Mouse (Mus musculus): ENCODE data around the gene Tmem186. TPM values are rescaled to one million over a fixed set of nuclear protein-coding genes. Genes with fewer than 3 reads are reported as not detected.
A peak's percentile ranks its signal among the peaks of the same experiment; 100 is the strongest.

Gene Tmem186
- total and polyA plus RNA-seq, 2 experiments: 6.5 to 8.7 TPM

DNA sequence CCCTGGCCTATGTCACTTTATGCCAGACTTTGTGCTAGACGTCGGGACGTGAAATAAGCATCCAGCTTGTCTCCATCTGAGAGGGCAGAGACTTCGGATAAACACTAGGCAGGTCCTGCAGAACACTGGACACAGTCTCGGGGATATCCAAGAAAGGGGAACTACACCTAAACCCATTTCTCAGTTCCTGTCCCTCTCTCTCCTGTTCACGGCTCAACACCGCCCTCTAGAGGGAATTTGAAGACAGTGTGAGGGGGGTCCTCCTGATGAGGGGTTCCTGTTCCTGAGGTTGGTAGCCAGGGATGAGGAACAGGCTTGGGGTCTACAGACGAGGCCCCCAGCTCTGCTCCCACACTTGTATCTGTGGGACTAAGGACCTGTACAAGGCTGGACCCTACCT is 36.7 kb upstream of the Tmem186 start:
- no peak overlapping the region for H3K27ac ChIP-seq (replicated peaks; ENCODE audit: insufficient read depth, low read depth, low read length)
- TF ChIP-seq CTCF (IDR thresholded peaks at IDR 0.05; ENCODE audit: low read depth, low read length): peak; percentile 73
- no peak for TF ChIP-seq POLR2A (IDR thresholded peaks at IDR 0.05; ENCODE audit: extremely low read depth, insufficient read depth, low read length)
- H3K9ac ChIP-seq (ENCODE audit: low read depth, low read length): peak overlapping the region; percentile 35; the same call in 1 of the 2 replicates
- H3K4me1 ChIP-seq (ENCODE audit: control insufficient read depth, insufficient read depth, low read length): peaks cover 30% of the 10 kb centered on the region
- H3K36me3 ChIP-seq (ENCODE audit: control insufficient read depth, insufficient read depth, low read length): no peaks in the 10 kb centered on the region
- 6% methylated on average over 8 of the region's 8 CpGs for WGBS
- H3K79me2 ChIP-seq (ENCODE audit: control insufficient read depth, insufficient read depth, low read length): peaks cover 20% of the 10 kb centered on the region
- no peak overlapping the region for H3K4me3 ChIP-seq (ENCODE audit: insufficient read depth, low read depth, low read length)
- H3K27me3 ChIP-seq (ENCODE audit: control insufficient read depth, insufficient read depth, low read length): no peaks in the 10 kb centered on the region
- peak; percentile 53 for DNase-seq (ENCODE audit: extremely low read depth, low read depth, low spot score)

DNA sequence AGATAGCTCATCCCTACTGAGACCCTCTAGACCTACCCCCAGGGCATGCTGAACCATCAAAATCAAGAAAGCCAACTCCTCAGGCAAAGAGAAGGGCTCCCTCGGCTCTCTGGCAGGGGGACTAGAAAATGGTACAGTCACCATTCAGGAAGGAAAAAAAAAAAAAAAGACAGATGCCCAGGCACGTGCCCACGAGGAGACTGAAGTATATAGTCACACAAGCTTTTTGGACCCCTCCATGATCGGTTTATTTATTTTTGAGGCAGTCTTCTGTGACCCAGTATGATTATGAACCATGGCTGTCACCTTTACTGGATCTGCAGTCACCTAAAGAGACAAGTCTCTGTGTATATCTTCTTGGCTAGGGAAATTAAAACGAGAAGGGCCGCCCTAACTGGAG is 35.8 kb upstream of the Tmem186 start:
- 57% methylated on average over 6 of the region's 6 CpGs for WGBS
- Histone ChIP-seq H3K4me3 (ENCODE audit: insufficient read depth, low read depth, low read length) (no peak overlapping the region), H3K27ac (replicated peaks; ENCODE audit: insufficient read depth, low read depth, low read length) (peak overlapping the region; percentile 42), H3K4me1 (ENCODE audit: control insufficient read depth, insufficient read depth, low read length) (peaks cover 35% of the 10 kb centered on the region), H3K79me2 (ENCODE audit: control insufficient read depth, insufficient read depth, low read length) (peaks cover 28% of the 10 kb centered on the region), H3K27me3 (ENCODE audit: control insufficient read depth, insufficient read depth, low read length) (no peaks in the 10 kb centered on the region), H3K36me3 (ENCODE audit: control insufficient read depth, insufficient read depth, low read length) (no peaks in the 10 kb centered on the region), H3K9ac (ENCODE audit: low read depth, low read length) (no peak overlapping the region)
- TF ChIP-seq POLR2A (IDR thresholded peaks at IDR 0.05; ENCODE audit: extremely low read depth, insufficient read depth, low read length) (no peak), CTCF (IDR thresholded peaks at IDR 0.05; ENCODE audit: low read depth, low read length) (no peak)
- no peak for DNase-seq (ENCODE audit: extremely low read depth, low read depth, low spot score)

GRCm38 (mm10) chr16:8672811-8673210 is 35.3 kb upstream of the Tmem186 start:
- no peak overlapping the region for H3K4me3 ChIP-seq (ENCODE audit: insufficient read depth, low read depth, low read length)
- TF ChIP-seq CTCF (IDR thresholded peaks at IDR 0.05; ENCODE audit: low read depth, low read length) (no peak), POLR2A (IDR thresholded peaks at IDR 0.05; ENCODE audit: extremely low read depth, insufficient read depth, low read length) (no peak)
- H3K27ac ChIP-seq (replicated peaks; ENCODE audit: insufficient read depth, low read depth, low read length): peak overlapping the region; percentile 83
- no peak overlapping the region for H3K9ac ChIP-seq (ENCODE audit: low read depth, low read length)
- H3K27me3 ChIP-seq (ENCODE audit: control insufficient read depth, insufficient read depth, low read length): no peaks in the 10 kb centered on the region
- H3K36me3 ChIP-seq (ENCODE audit: control insufficient read depth, insufficient read depth, low read length): no peaks in the 10 kb centered on the region
- H3K79me2 ChIP-seq (ENCODE audit: control insufficient read depth, insufficient read depth, low read length): peaks cover 33% of the 10 kb centered on the region
- DNase-seq (ENCODE audit: extremely low read depth, low read depth, low spot score): peak; percentile 89
- H3K4me1 ChIP-seq (ENCODE audit: control insufficient read depth, insufficient read depth, low read length): peaks cover 33% of the 10 kb centered on the region

- H3K4me1 ChIP-seq (ENCODE audit: control insufficient read depth, insufficient read depth, low read length): peaks cover 37% of the 10 kb centered on the region
- H3K9ac ChIP-seq (ENCODE audit: low read depth, low read length): peak overlapping the region; percentile 66
- H3K36me3 ChIP-seq (ENCODE audit: control insufficient read depth, insufficient read depth, low read length): no peaks in the 10 kb centered on the region
- peak overlapping the region; percentile 83 for H3K27ac ChIP-seq (replicated peaks; ENCODE audit: insufficient read depth, low read depth, low read length)
- DNase-seq (ENCODE audit: extremely low read depth, low read depth, low spot score): no peak
- H3K27me3 ChIP-seq (ENCODE audit: control insufficient read depth, insufficient read depth, low read length): no peaks in the 10 kb centered on the region
- peak overlapping the region; percentile 52; the same call in 1 of the 2 replicates for H3K4me3 ChIP-seq (ENCODE audit: insufficient read depth, low read depth, low read length)
- peaks cover 34% of the 10 kb centered on the region for H3K79me2 ChIP-seq (ENCODE audit: control insufficient read depth, insufficient read depth, low read length)
- TF ChIP-seq POLR2A (IDR thresholded peaks at IDR 0.05; ENCODE audit: extremely low read depth, insufficient read depth, low read length) (no peak; the same call in 1 of the 2 replicates), CTCF (IDR thresholded peaks at IDR 0.05; ENCODE audit: low read depth, low read length) (no peak)
- WGBS: under 1% methylated on average over 18 of the region's 18 CpGs
Observed at GRCm38 (mm10) chr16:8672350-8672687, 34.8 kb upstream of the Tmem186 start.

DNA sequence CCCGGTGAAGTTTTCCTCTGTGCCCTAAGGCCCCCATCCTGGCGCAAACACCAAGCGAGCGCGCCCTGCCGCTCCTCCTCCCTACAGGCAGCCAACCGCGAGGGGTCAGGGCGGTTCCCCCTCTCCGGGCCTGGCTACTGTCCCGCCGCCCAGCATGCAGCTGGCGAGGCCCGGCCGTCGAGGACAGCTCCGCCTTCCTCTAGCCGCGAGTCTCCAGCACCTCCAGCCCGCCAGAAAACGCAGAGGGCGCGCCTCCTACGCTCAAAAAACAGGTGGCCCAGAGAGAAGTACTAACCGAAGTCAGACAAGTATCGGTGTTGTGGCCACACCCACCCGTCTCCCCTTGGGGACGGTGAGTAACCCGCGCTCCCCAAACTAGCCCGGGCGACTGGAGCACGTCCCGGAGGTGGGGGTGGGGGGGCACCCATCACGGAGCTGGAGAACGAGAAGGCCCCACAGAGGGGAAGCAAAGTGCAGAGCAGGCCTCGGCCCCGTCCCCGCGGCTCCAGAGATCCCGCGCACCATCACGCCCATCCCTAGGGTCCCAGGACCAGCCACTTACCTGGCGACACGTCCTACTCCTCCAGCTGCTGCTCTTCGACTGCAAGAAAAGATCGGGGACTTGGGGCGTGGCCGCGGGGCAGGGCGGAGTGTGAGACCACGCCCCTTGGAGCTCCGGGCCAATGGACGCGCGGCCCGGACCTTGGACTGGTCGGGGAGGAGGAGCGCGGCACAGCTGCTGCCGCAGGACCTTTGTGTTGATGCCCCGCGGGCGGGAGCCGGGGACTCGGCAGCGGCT is 34.2 kb upstream of the Tmem186 start, which contains the start of gene Carhsp1:
Gene Carhsp1 (minus strand): TSS at position 605 of the 799 bp plus-strand sequence.
- Histone ChIP-seq H3K9ac (ENCODE audit: low read depth, low read length) (peak within 1 kb of the TSS; percentile 88), H3K36me3 (ENCODE audit: control insufficient read depth, insufficient read depth, low read length) (no peaks in the 10 kb centered on the region), H3K27ac (replicated peaks; ENCODE audit: insufficient read depth, low read depth, low read length) (peak within 1 kb of the TSS; percentile 93), H3K4me1 (ENCODE audit: control insufficient read depth, insufficient read depth, low read length) (peaks cover 41% of the 10 kb centered on the region), H3K79me2 (ENCODE audit: control insufficient read depth, insufficient read depth, low read length) (peaks cover 37% of the 10 kb centered on the region), H3K27me3 (ENCODE audit: control insufficient read depth, insufficient read depth, low read length) (no peaks in the 10 kb centered on the region), H3K4me3 (ENCODE audit: insufficient read depth, low read depth, low read length) (peak within 1 kb of the TSS; percentile 90)
- under 1% methylated on average over 67 of the region's 67 CpGs for WGBS
- peak; percentile 92 for TF ChIP-seq POLR2A (IDR thresholded peaks at IDR 0.05; ENCODE audit: extremely low read depth, insufficient read depth, low read length)
- 0 out of 2 replicates have a peak, but pooled peaks have one; percentile 24 for TF ChIP-seq CTCF (IDR thresholded peaks at IDR 0.05; ENCODE audit: low read depth, low read length)
- peak; percentile 85 for DNase-seq (ENCODE audit: extremely low read depth, low read depth, low spot score)

Data from liver, adult 2 months (tissue).